Mouse (Mus musculus): ENCODE data around the gene Pafah1b3.

The Pafah1b3 gene

DNA sequence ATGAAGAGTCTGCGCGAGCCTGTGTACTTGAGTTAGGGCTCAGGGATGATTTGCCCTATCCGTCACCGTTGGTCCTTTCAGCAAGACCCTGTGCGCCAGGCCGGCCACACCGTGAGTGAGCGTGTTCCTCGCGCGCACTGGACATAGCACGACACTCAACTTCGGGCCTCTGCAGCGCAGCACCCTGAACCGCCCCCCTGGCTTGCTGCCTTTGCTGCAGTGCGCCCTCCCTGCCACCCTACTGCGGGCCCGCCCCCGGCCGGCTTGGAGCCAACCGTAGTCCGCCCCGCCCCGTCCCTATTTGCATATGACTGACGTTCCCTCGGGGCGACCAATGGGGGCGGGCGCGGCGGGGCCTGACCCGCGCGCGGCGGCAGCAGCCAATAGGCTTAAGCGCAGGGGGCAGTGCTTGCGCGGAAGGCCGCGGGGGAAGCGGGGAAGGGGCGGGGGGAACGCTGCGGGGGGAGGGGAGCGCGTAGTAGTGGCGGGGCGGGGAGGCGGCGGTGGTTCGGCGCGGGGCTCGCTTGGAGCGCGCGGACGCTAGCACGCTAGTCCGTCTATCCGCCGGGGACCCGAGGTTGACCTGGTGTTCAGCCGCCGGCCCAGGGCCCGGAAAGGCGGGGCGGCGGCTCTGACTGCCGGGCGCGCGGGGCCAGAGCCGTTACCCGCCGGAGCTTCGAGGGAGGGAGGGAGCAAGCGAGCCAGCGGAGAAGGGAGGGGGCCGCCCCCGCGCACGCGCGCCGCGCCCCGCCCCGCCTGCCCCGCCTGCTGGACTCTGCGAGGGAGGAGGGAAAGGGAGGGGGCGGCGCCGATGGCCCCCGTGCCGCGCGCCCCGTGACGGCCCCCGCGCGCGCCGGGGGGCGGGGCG, 15.8 kb downstream of the Pafah1b3 start:
- DNase-seq (ENCODE audit: low spot score in 2 of 2), result peak; percentile 95 to 96

DNA sequence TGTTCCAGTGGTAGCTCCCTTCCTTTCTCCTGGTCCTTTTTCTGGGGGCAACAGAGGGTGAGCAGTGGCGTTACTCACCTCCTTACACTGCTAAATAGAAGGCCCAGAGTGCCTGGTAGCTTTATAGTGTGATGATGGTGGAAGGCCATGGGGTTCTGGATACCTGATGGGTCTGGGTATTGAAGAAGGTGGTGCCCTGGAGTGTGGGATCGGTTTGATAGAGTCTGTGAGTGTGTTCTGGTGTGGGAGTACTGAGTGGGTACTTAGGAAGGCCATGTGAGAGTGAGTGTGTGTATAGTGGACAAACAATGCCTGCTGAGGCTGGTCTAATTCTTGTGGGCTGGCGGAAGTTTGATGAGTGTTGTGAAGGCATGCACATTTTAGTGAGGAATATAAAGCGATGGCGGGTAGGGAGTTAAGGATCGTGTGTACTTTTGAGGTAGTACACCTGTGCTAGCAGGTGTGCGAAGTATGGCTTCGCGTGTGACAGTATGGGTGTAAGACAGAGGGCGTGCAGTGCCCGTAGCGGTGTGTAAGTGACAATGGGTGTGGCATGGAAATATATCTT, 16.5 kb downstream of the Pafah1b3 start:
- peak in 1 of 2 experiments; percentile 15 for DNase-seq (ENCODE audit: low spot score in 2 of 2)

DNA sequence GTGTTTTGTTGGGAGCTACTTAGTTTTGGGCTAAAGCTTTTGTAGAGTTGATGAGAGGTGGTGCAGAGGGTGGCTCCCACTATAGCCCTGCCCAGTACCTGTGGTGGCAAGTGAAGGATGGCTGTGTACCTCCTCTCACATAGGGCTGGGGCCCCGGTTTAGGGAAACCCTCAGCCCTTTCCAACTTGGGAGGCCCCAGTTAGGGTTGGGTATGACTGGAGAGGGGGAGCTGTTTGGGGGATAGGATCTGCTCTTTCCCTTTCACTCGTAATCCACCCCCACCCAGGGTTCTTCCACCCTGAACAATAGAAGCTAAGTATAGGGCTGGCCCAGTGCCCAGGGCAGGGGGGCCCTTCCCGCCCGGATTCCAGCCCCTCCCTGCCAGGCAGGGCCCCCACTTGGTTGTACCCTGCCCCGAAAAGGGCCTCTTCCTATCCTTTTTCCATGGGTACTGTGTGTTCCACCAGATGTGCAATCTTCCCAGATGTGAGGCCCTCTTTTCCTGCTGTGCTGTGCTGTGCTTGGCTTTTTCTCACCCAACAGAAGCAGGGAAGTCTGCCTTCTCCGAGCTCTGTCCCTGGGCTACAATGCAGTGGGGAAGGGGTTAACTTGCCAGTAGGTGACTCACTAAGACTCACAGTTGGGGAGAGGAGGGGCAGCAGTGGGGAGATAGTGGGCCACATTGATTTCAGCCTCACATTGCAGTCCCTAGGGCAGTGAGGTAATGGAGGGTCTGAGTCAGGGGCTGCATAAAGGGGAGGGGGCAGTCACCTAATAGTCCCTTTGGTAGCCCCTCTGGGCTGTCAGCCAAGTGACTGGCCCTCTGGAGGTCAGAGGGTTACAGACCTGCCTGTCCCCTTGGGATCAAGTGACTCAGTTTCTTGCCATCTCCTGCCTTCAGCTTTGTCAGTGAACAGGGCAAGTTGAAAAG, 17.7 kb downstream of the Pafah1b3 start:
- DNase-seq (ENCODE audit: low spot score in 2 of 2), result peak; percentile 54 to 65

DNA sequence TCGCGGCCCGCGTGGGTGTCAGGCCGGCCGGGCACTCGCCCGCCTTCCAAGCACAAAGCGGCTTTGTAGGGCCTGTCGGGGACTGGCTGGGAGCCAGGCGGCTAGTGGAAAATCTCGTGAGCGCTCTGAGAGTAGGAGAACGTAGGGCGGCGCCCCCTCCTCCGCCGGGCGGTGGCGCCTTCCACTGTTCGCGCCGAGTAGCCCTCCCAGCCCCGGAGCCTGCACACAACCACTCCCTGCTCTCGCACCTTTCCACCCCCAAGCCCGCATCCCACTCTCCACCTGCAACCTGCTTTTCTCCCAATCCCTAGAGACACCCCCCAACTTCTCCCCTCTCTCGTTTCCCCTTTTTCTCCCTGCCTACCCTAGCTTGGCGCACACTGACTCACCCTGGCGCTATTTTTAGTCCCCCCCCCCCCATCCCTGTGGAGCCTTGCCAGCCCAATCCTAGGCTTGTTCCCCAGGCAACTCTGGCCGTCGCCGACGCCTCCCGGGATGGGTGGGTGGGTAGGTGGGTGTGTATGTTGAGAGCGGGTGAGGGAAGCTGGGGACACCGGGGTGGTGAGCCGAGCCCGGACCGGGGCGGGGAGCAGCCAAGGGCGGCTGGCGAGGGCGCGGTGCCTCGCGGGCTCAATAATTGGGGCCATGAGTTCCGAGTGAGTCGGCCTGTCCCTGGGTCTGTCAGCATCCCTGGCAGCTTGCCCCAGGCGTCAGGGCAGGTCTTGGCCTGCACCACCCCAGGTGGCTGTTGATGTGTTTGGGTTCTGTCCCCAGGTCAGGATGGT, 18.5 kb downstream of the Pafah1b3 start:
- peak; percentile 90 to 91 for DNase-seq (ENCODE audit: low spot score in 2 of 2)

DNA sequence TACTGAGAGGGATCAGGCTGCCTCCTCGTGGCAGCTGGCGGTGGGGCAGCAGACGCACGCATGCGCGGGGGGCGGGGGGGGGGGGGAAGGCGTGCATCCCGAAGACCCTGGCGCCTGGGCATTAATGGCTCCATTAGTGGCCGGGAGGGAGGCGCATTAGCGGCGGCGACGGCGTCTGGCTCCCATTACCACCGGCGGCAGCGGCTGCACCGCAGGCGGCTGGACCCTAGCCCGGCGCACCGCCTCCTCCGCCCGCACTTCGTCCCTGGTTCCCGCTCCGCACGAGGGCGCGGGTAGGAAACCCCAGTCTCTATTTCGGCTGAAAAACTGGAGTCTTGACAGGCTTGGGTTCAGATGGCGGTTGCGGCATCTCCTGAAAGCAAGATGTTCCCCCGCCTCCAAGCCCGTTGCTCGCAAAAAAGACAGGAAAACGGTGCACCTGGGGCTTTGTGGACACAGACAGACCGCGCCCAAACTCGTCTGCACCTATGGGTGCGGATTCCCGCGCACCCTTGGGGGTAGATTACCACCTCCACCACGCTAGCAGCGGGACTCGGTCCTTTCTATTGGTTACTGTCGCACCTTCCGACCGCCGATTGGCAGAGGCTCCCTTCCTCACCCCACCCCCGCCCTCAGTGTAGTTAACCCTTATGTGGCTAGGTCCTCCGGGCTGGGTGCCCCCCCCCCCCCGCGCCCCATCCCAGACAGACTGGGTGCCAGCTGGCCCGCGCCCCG, 19.3 kb downstream of the Pafah1b3 start:
- peak; percentile 84 to 86 for DNase-seq (ENCODE audit: low spot score in 2 of 2)

DNA sequence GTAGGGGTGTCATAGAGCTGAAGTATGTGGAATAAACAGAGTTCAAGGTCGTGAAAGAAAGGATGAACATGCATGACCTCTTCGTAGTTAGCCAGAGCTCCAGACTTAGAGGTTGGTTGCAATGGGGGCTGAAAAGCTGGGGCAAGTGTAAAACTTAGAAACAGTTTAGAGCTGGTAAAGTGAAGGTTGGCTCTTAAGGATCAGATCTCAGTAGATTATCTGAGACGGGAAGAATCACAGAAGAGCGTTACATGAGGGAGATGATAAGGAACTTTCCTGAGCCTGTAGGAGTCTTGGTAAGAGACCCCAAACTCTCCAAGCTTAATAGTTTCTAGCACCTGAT, 19.8 kb downstream of the Pafah1b3 start:
- no peak for DNase-seq (ENCODE audit: low spot score in 2 of 2)

DNA sequence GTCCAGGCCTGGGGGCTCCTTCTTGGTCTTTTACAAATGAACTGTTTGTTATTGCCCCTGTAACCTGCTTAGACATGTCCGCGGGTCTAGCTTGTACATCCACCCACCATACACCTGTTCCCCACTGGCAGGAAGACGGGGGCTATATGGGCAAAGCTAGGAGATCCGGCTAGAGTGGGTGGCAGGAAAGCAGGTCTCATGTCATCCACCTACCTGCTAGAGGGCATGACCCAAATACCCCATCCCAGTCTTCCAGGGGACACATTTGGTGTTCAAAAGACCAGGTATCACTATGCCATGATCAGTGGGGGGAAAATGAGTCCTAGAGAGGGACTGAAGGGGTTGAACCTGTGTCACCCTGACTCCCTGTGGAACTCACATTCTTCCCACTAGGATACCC, 20.4 kb downstream of the Pafah1b3 start:
- DNase-seq (ENCODE audit: low spot score in 2 of 2), result no peak

DNA sequence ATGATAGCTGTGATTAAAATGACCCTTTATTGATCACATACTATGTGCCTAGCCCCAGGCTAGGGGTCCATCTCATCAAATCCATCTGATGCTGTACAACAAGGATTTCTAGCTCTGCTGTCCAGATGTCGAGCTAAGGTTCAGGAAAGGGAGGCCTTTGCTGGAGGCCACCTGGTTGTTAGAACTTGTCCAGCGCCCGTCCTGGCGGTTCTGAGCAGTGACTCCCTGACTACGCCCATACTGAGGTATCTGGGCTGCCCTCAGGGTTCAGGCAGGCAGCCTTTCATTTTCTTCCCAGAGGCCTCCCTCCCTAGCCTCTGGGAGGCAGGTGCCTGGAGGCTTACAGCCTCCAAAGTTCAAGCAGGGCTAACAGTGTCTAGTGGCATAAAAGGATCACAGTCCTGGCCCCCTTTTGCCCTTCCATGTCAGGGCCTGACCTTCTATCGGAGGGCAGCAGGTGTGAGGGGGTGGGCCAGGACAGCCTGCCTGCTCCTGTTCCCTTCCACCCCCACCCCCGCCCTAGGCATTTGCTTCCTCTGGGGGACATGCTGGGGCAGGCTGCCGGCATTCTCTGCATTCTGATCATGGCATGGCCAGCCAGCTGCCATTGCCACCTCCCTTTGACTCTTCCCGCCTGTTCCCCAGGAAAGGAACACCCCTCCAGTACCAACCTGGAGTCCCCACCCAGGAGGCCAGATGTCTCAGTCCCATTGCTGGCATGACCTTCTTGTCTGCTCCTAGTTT, 22.1 kb downstream of the Pafah1b3 start:
- no peak for DNase-seq (ENCODE audit: low spot score in 2 of 2)

DNA sequence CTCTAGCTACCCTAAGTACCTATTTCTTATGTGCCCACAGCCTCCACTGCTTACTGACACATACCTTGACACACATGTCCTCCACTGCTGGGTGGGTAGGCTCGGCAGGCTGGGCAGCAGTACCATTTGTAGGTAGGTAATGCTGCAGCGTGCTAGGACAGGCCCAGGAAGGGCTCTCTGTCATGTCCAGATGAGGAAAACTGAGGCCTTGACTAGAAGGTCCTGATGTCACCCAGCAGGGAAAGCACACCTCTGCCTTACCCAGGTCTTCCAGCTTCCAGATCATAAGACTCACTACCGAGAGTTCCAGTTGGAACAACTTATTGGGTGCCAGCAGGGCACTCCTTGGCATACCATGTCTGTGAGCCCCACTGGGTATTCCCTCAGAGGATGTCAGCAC, 22.8 kb downstream of the Pafah1b3 start:
- no peak for DNase-seq (ENCODE audit: low spot score in 2 of 2)

DNA sequence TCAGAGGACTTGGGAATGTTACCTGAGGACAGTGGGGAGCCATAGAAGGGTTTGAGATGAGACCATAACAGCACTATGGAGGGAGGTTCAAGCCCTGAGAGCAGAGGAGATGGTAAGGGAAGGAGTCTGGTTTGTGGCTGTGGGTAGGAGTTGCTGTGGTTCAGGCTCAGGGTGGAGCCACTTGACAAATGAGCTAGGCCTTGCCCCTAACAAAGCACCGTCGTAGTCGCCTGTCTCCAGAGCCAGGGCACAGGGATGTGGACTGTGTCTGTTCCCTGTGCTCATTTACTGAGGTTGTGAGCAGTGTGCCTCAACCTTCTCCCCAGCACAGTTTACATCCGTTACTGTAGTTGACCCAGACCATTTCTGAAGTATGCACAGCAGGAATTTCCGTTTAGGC, 23.2 kb downstream of the Pafah1b3 start:
- DNase-seq (ENCODE audit: low spot score in 2 of 2), result no peak

DNA sequence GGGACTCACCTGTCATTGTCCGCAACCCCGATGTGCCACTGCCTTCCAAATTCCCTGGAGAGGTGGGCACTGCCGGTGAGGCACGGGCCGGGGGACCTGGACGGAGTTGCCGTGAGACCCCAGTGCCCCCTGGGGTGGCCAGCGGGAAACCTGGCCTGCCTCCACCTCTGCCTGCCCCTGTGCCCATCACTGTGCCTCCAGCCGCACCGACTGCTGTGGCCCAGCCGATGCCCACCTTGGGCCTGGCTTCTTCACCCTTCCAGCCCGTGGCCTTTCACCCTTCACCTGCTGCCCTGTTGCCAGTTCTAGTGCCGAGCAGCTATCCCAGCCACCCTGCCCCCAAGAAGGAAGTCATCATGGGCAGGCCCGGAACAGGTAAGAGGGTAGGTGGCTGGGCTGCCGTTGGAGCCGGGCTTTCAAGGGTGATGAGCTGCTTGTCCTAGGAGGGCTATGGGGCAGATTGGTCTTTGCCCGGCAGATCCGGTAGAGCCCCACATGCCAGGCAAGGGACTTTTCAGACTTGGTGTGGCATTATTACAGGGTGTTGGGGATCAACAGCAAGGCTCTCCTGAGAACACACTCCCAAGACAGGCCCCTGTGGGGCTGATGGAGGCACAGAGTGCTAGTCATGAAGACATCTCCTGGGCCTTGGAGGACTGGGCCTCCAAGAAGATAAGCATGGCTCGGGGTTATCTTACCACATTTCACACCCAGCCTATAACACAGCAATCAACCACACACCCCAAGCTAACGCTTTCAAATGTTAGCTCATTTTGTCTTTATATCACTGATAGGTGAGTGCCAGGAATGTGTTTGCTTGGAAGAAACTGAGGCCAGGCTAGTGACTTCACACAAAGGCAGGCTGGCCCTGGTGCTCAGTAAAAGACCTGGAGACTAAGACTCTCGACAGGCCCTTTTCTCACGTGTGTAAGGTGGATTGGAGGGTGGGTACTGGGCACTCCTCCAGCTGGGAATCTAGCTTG, 24.2 kb downstream of the Pafah1b3 start:
- no peak for DNase-seq (ENCODE audit: low spot score in 2 of 2)

DNA sequence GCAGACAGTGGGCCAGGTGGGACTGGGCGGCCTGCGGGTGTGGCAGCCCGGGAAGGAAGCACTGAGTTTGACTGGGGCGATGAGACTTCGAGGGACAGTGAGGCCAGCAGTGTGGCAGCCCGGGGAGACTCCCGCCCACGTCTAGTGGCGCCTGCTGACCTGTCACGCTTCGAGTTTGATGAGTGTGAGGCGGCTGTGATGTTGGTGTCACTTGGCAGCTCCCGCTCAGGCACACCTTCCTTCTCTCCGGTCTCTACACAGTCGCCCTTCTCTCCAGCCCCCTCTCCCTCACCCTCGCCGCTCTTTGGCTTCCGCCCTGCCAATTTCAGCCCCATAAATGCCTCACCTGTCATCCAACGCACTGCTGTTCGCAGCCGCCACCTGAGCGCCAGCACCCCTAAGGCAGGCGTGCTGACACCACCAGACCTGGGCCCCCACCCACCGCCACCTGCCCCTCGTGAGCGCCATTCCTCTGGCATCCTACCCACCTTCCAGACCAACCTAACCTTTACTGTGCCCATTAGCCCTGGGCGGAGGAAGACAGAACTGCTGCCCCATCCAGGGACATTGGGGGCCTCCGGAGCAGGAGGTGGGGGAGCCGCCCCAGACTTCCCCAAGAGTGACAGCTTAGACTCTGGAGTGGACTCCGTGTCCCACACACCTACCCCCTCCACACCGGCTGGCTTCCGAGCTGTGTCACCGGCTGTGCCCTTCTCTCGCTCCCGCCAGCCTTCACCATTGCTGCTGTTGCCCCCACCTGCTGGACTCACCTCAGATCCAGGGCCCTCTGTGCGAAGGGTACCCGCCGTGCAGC, 25.1 kb downstream of the Pafah1b3 start:
- no peak for DNase-seq (ENCODE audit: low spot score in 2 of 2)

DNA sequence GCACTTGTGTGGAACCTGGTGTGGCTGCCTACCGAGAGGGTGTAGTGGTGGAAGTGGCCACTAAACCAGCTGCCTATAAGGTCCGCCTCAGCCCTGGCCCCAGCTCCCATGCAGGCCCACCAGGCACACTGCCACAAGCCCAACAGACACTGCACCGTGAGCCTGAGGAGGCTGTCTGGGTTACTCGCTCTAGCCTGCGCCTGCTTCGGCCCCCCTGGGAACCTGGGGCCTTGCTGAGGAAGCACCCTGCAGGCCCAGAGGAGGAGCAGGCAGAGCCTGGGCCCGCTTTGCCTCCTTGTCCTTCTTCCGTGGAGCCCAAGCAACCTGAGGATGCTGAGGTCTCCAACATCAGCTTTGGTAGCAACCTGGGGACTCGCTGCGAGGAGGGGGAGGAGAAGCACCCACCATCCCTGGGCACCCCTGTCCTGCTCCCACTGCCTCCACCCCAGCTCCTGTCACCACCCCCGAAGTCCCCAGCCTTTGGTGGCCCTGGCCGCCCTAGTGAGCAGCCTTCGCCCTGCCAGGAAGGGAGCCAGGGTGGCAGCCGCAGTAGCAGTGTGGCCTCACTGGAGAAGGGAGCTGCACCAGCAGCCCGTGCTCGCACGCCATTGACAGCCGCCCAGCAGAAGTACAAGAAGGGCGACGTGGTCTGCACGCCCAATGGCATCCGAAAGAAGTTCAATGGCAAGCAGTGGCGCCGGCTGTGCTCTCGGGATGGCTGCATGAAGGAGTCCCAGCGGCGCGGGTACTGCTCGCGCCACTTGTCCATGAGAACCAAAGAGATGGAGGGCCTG, 25.9 kb downstream of the Pafah1b3 start:
- DNase-seq (ENCODE audit: low spot score in 2 of 2), result no peak

DNA sequence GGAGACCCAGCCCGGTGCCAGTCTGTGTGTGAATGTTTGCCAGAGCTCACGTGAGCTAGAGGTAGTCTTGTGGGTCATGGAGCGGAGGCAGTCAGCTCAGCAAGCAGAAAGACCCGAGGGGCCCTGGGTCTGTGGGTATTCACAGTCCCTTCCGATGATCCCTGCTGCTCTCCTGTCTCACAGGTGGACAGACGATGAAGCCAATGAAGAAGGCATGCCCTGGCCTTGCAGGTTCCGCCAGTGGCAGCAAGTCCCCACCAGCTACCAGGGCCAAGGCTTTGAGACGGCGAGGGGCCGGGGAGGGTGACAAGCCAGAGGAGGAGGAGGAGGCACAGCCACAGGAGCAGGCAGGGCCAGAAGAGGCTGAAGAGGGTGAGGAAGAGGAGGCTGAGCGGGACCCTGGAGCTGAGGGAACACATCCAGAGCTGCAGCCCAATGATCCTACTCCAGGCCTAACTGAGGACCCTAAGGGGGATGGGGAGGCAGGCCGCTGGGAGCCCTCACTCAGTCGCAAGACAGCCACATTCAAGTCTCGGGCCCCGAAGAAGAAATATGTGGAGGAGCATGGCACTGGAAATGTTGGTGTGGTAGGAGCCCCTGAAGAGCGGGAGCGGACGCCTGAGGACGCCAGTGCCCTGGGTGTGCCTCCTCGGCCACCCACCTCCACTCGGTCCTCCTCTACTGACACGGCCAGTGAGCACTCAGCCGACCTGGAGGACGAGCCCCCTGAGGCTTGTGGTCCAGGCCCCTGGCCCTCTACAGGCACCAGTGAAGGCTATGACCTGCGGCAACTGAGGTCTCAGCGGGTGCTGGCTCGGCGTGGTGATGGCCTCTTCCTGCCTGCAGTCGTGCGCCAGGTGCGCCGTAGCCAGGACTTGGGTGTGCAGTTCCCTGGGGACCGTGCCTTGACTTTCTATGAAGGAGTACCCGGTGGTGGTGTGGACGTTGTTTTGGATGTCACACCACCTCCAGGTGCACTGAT, 26.8 kb downstream of the Pafah1b3 start:
- no peak for DNase-seq (ENCODE audit: low spot score in 2 of 2)

DNA sequence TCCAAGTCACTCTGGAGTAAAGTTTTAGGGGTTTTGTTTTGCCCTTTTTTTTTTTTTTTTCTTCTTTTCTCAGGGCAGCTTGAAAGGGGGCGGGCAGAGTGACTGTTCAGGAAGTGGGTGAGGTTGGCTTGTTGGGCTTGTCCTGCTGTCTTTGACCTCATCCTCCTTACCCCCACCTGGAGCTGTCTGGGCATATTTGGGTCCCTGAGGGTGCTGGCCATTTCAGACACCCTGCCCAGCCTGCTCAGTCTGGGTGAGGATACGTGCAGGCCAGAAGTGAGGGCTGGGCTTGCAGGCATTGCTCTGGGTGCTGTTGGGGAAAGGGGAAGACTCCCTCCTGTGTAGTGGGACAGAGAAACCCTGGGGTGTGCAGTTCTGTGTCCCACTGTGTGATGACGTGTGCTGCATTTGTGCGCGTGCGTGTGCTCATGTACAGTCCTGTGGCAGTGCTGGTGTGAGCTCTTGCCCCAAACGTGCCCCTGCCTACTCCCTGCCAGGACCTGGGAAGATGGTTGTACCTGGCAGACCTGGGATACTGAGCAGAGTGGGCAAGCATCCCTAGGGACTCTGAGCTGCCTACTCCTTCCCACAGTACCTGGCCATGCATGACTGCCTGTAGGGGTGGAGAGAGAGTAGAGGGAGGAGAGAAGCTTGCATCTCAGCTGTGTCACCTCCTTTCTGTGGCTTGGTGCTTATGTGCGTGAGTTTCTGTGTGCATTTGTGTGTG, 28.1 kb downstream of the Pafah1b3 start:
- no peak for DNase-seq (ENCODE audit: low spot score in 2 of 2)
